Mouse (Mus musculus) layer of hippocampus, adult 2 months (tissue): ENCODE results near the gene Actl6b. TPM values are rescaled to one million over a fixed set of nuclear protein-coding genes. Genes with fewer than 3 reads are reported as not detected.

ENCODE experiments used
- DNase-seq, 2 experiments: peaks; one replicate each; pipeline ENCODE4 v3.0.0; 2022; ENCODE audit warnings: low spot score in 2 of 2
- H3K27ac ChIP-seq: fragments of 200-600 bp; 2 replicates; pipeline ENCODE4 v1.8.1; 2022
- H3K4me3 ChIP-seq: fragments of 200-600 bp; 2 replicates; pipeline ENCODE4 v1.8.1; 2022; ENCODE audit warnings: mild to moderate bottlenecking
- CTCF ChIP-seq: fragments of 200-600 bp; conservative IDR thresholded peaks from 2 replicates; pipeline ENCODE4 v1.8.1; 2022; ENCODE audit warnings: antibody characterized with exemption, mild to moderate bottlenecking, moderate library complexity
- total RNA-seq, 2 experiments: library from RNA; stranded (reverse); gene quantifications; 2 replicates each; pipeline ENCODE4 v1.2.3; 2021

Gene Actl6b
- total RNA-seq, 2 experiments from 2014 or later = 138 to 142 TPM

DNA sequence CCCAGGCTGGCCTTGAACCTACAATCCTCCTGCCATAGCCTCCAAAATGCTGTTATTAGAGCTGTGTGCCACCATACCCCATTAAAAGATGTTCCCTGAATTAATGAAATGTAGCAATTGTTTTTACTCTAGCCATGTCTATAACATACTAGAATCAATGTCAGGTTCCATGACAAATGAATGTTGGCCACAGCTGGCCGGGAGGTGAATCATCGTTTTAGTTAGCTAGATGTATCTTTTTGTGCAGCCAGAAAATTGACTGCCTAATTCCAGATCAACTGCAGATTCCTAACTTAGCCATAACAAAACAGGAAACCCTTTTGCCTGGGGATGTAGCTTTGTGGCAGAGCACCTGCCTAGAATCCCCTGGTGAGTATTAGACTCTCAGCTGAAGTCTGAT, 3.5 kb upstream of the Actl6b start:
- no peak for TF ChIP-seq CTCF
- H3K27ac ChIP-seq = no peak overlapping the region
- no peak overlapping the region for H3K4me3 ChIP-seq
- no peak for DNase-seq

DNA sequence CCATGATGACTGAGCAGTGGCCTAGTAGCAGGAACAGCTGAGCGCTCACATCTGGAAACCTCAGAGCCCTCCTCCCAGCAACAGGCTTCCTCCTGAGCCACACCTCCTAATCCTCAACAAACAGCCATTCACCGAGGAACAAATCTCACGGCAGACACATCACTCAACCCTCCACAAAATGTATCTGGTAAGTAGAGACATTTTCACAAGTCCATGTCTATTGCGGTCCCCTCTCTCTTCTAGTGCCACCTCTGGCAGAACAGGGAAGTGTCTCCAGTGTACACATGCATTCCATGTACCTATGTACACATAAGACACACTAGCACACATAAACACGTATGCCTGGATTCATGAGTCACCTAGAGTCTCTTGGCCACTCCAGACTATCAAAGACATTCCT, 2.2 kb upstream of the Actl6b start:
- Histone ChIP-seq H3K4me3 (no peak overlapping the region), H3K27ac (no peak overlapping the region)
- no peak for DNase-seq
- peak; percentile 73 for TF ChIP-seq CTCF

- Histone ChIP-seq H3K4me3 (peak overlapping the region; percentile 84), H3K27ac (peak overlapping the region; percentile 91)
- no peak for TF ChIP-seq CTCF
- DNase-seq = no peak
These were observed 317 bp upstream of the Actl6b start for GRCm38 (mm10) chr5:137553000-137553399.

DNA sequence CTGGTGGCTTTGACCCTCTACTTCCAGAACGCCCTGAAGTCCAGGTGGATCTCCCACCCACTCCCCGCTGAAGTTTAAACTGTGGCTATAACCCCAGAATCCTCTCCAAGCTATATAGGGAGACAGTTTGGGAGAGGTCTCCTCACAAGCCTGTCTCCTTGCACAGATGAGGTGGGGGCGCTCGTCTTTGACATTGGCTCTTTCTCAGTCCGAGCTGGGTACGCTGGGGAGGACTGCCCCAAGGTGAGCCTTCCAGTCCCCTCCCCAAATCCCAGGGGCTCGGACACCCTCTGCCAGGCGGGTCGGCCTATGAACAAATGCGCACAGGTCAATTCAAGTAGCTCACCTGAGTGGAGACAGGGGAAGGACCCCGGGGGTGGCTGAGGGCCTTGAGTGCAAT, 581 bp downstream of the Actl6b start:
- Histone ChIP-seq H3K4me3 (peak overlapping the region; percentile 84), H3K27ac (peak overlapping the region; percentile 91)
- no peak for TF ChIP-seq CTCF
- DNase-seq = no peak

DNA sequence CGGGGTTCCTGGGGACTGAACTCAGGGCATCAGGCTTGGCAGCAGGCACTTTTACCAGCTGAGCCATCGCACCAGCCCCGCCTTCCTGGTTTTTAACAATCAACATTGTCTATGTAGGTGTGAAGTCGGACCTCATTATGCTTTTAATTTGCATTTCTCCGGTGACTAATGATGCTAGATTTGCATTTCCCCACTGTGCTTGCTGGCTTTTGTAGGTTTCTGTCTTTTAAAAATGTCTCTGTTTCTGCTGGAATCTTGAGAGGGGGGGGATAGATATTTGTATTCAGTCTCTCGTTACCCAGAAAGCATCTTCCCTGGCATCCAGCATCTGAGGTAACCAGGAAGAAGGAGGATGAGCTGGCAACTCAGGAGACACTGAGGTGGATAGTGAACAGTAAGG, 8.2 kb downstream of the Actl6b start:
- TF ChIP-seq CTCF = no peak
- no peak overlapping the region for H3K4me3 ChIP-seq
- no peak for DNase-seq
- H3K27ac ChIP-seq = peak overlapping the region; percentile 18; the same call in 1 of the 2 replicates

DNA sequence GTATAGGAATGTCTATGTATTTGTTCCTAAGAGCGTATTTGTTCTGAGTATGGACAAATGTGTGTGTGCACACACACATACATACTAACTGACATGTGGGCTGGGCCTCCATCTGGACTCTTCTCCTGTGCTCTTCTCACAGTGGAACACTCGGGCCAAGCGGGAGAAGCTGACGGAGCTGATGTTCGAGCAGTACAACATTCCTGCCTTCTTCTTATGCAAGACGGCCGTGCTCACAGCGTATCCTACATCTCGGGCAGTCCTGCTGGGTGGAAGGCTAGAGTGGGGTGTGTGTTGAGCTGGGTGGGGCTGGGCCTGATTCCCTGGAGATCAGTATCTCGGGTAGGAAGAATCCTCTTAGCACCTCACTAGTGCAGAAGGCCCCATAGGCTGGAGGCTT, 9.6 kb downstream of the Actl6b start:
- peak in 1 of 2 experiments; percentile 61 for DNase-seq
- no peak for TF ChIP-seq CTCF
- H3K4me3 ChIP-seq = no peak overlapping the region
- H3K27ac ChIP-seq = peak overlapping the region; percentile 67

DNA sequence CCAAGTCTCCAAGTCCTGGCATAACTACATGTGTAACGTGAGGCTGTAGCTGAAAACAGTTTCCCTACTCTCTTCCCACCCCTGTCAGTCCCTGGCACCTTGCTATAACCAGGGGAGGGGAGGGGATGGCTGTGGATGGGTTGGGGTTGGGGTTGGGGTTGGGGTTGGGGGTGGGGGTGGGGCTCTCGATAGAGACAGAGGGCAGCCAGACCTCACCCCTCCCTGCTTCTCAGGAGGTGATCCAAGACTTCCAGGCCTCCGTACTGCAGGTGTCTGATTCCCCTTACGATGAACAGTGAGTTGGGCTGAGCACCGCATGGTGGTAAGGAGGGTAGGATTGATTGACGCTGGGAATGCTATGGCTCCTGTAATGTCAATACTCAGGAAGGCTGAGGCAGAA, 12.4 kb downstream of the Actl6b start:
- DNase-seq = no peak
- Histone ChIP-seq H3K27ac (no peak overlapping the region), H3K4me3 (no peak overlapping the region)
- TF ChIP-seq CTCF = no peak

- no peak for DNase-seq
- no peak for TF ChIP-seq CTCF
- Histone ChIP-seq H3K4me3 (no peak overlapping the region), H3K27ac (no peak overlapping the region)
These were observed 13.1 kb downstream of the Actl6b start for GRCm38 (mm10) chr5:137566416-137566815.

GRCm38 (mm10) chr5:137568223-137568798, 15.0 kb downstream of the Actl6b start:
- Histone ChIP-seq H3K4me3 (no peak overlapping the region), H3K27ac (no peak overlapping the region)
- no peak for TF ChIP-seq CTCF
- DNase-seq = no peak

- H3K4me3 ChIP-seq = no peak overlapping the region
- DNase-seq = no peak
- no peak for TF ChIP-seq CTCF
- H3K27ac ChIP-seq = no peak overlapping the region
These were observed 15.7 kb downstream of the Actl6b start for GRCm38 (mm10) chr5:137569031-137569430.

- TF ChIP-seq CTCF = no peak
- DNase-seq = no peak
- Histone ChIP-seq H3K27ac (no peak within 1 kb of the TSS), H3K4me3 (no peak within 1 kb of the TSS)
These were observed 16.3 kb downstream of the Actl6b start, which contains the start of gene Tfr2 for GRCm38 (mm10) chr5:137569665-137570064. Tfr2 (plus strand) TSS chr5:137569840.

DNA sequence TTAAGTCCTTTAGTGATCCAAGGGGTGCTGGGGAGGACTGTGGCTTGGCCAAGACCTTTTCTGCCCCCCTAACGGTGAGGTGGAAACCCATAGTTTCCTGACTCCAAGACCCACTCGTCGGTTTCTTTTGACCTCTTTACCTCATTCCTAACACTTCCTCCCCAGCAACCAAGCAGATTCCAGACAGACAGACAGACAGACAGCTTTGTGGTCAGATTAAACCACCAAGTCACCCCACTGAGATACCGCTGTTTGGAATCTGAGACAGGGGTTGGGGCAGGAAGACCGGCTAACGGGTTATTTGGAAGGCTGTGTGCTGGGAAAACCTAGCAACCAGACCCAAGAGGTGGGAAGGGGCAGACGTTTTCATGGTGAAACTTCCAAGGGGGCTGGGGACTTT, 16.9 kb downstream of the Actl6b start:
- Histone ChIP-seq H3K4me3 (no peak overlapping the region), H3K27ac (no peak overlapping the region)
- TF ChIP-seq CTCF = no peak
- DNase-seq = no peak

DNA sequence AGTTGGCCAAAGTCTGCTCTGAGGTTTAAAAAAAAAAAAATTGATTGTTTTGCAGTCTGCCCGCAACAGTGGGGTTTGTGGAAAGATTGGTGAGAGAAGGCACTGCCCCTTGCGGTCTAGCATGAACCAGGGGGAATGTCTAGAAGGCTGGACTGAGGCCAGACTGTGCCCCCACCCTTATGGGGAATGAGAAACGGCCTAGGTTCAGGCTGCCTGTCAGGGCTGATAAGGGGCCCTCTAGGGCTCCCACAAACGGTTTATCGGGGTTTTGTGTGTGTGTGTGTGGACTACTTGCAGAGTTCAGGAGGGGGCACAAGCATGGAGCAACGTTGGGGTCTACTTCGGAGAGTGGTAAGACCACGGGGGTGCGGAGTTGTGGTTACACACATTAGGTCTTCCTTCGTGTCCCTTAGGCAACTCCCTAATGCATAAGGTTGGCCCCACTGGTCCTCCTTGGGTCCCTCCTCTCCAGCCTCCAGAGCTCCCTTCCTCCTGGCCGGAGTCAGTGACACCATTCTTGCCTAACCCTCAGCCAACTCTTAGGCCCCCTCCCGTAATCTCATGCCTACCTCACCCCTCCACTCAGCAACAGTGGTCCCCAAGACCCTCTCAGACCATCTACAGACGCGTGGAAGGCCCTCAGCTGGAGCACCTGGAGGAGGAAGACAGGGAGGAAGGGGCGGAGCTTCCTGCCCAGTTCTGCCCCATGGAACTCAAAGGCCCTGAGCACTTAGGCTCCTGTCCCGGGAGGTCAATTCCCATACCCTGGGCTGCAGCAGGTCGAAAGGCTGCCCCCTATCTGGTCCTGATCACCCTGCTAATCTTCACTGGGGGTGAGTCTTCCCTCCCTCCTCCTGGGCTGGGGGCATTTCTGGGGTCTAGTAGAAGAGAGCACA, 17.6 kb downstream of the Actl6b start:
- Histone ChIP-seq H3K27ac (no peak overlapping the region), H3K4me3 (no peak overlapping the region)
- DNase-seq = no peak
- no peak for TF ChIP-seq CTCF

DNA sequence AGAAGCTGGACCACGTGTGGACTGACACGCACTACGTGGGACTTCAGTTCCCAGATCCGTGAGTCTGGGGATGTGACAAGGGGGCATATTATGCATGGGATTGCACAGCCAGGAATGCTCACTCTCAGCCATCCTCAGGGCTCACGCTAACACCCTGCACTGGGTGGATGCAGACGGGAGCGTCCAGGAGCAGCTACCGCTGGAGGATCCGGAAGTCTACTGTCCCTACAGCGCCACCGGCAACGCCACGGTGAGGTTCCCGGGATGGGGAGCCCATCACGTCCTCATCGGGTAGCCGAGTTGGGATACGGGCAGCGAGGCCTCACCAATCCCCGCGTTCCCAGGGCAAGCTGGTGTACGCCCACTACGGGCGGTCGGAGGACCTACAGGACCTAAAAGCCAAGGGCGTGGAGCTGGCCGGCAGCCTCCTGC, 21.2 kb downstream of the Actl6b start:
- peak; percentile 67 for TF ChIP-seq CTCF
- DNase-seq = peak; percentile 49 to 57
- peak overlapping the region; percentile 67 for H3K27ac ChIP-seq
- peak overlapping the region; percentile 52 for H3K4me3 ChIP-seq
